Mouse (Mus musculus) lung, postnatal 0 days (tissue): ENCODE measurements at regions not wholly inside any gene's neighbourhood (a gene's known extent, or its start where the extent isn't known, plus 50 kb on each side); places are given as distances from the start of the nearest gene placed in this dataset.

Source experiments
- CTCF ChIP-seq: IDR thresholded peaks from 2 replicates; pipeline ENCODE4 v1.5.1; 2016; ENCODE audit warnings: antibody characterized with exemption, mild to moderate bottlenecking
- EP300 ChIP-seq: IDR thresholded peaks from 2 replicates; pipeline ENCODE4 v1.6.1; 2016; ENCODE audit warnings: antibody characterized with exemption, mild to moderate bottlenecking, control low read depth

GRCm38 (mm10) chr4:103553188-103553587, 66.0 kb upstream of the Dab1 start:
- no peak for TF ChIP-seq CTCF
- no peak for TF ChIP-seq EP300
